Mouse (Mus musculus) kidney, adult 8-10 months (tissue): ENCODE results near the gene Mdfi.
A peak's percentile ranks its signal among the peaks of the same experiment; 100 is the strongest.

ENCODE experiments used
- DNase-seq, 2 experiments: peaks; one replicate each; pipeline ENCODE4 v3.0.0; 2022

The Mdfi gene

GRCm38 (mm10) chr17:47834482-47834767 lies at the start of gene Mdfi:
TSS of gene Mdfi (minus strand) at chr17:47834691.
- DNase-seq = no peak

DNA sequence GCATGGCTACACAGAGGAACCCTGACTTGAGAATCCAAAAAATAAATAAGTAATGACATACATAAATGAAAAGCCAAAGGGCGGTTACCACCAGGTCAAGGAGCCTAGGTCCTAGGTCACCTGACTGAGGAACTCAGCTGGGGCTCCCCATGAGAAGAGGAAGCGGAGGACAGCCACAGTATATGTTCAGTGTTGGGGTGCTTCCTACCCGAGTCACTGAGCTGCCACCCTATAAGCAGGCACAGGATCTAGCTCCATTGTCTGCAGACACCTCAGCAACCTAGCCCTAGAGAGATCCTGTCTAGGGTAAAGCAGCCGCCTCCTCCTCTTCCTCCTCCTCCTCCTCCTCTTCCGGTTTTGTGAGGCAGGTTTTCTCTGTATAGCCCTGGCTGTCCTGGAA lies 48.6 kb upstream of the Mdfi start:
- DNase-seq = no peak

- no peak for DNase-seq
These were observed 46.8 kb upstream of the Mdfi start for GRCm38 (mm10) chr17:47881330-47881729.

DNA sequence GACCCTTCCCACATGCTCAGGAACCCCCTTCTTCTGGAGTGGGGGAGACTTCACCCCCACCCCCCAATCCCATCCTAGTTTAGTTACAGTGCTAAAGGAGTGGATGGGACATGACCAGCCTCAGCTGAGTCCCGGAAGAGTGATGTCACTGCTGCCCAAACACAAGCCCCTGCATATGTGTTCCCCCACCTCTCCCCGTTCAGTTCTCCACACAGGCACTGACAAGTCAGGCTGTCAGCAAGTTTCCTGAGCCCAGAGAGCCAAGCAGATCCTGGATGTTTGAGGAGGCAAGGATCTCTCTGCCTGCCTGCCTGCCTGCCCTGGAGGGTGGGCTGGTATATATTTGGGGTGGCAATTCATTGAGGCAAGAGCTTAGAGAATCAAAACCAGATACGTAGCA lies 44.7 kb upstream of the Mdfi start:
- DNase-seq = no peak

GRCm38 (mm10) chr17:47878378-47879089 lies 44.0 kb upstream of the Mdfi start:
- no peak for DNase-seq

DNA sequence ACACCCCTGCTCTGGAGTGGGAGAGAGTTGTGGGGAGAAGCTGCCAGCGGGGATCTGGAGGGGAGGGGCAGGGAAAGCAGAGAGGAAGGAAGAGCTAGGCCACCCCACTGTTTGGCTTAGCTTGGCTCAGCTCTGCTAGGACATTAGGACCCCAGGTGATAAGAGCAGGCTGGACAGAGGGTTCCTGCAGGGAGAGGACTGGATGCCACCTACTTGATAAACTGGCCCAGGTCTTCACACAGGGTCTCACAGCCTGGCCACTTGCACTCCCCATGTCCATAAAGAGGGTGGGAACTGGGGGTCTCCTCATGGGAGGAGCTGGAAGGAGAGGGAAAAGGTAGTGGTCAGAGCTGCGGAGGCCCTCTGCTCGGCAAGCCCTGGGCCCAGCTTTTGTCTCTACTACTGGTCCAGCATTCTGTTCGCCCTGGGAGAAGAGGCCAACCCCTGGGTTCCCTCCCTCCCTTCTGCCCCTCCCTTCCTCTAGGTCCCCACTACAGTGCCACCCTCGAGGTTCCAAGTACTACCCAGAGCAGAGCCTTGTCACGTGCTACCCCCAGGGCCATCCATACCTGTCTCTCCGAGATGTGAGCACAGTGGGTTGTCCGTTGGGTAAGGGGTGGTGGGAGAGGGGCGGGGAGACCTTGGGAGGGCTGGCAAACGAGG lies 43.4 kb upstream of the Mdfi start:
- no peak for DNase-seq

GRCm38 (mm10) chr17:47876776-47877714 lies 42.6 kb upstream of the Mdfi start:
- DNase-seq = no peak

- DNase-seq = peak; percentile 73 to 86
These were observed 38.9 kb upstream of the Mdfi start for GRCm38 (mm10) chr17:47873341-47873791.

- DNase-seq = no peak
These were observed 38.0 kb upstream of the Mdfi start for GRCm38 (mm10) chr17:47872311-47873011.

- DNase-seq = no peak
These were observed 35.4 kb upstream of the Mdfi start for GRCm38 (mm10) chr17:47869874-47870273.

DNA sequence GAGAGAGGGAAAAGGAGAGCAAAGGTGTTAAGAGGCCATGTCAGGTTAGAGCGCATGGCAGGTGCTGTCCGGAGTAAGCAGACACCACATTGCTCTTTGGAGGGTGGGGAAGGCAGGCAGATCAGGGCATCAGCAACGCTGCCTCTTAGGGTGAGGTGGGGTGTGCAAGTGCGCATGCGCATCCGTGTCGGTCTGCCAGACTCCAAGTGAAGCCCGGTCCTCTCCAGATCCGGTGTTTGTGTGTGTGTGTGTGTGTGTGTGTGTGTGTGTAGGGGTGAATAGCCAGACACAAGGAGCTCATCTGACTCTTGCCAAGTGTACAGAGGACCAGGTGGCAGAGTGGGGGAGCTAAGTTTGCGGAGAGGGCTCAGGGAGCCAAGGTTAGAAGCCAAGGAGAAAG lies 31.5 kb upstream of the Mdfi start:
- DNase-seq = no peak

GRCm38 (mm10) chr17:47864496-47864895 lies 30.0 kb upstream of the Mdfi start:
- peak; percentile 64 to 82 for DNase-seq

- no peak for DNase-seq
These were observed 28.9 kb upstream of the Mdfi start for GRCm38 (mm10) chr17:47863437-47863836.

DNA sequence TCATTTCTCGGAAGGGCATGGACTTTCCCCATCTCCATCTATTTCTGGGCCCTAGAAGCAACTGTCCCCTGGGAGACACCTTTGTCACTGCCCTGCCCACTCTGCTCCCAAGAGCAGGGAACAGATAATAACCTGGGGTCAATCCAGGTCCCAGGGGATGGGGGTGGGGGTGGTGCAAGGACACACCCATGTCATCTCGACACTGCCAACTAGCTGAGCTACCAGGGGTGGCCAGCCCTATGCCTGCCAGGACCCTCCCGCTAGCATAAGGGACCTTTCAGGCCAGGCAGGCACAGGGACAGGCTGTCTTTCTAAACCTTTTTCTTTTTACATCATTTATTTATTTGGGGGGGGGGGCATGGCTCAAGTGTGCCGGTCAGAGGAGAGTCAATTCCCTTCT lies 28.5 kb upstream of the Mdfi start:
- DNase-seq = no peak

GRCm38 (mm10) chr17:47855544-47855943 lies 21.1 kb upstream of the Mdfi start:
- no peak for DNase-seq

DNA sequence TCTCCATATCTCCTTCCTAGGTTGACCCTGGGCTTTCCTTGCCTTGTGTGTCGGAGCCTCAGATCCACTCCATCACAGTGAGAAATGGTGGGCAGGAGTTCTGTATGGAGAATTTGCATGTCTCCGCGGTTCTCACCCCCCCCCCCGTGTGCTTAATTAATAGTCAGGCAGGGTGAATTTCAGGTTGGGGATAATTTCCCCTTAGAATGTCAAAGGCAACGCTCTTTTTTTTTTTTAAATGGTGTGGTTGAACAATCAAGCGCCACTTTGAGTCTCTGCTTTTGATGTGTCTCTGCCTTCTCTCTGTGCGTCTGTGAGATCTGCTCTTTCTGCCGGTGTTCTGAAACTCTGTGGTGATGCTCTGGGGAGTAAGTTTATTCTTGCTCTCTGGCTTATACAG lies 20.4 kb upstream of the Mdfi start:
- DNase-seq = no peak

- no peak for DNase-seq
These were observed 19.3 kb upstream of the Mdfi start for GRCm38 (mm10) chr17:47853760-47854159.

GRCm38 (mm10) chr17:47853336-47853735 lies 18.8 kb upstream of the Mdfi start:
- no peak for DNase-seq

DNA sequence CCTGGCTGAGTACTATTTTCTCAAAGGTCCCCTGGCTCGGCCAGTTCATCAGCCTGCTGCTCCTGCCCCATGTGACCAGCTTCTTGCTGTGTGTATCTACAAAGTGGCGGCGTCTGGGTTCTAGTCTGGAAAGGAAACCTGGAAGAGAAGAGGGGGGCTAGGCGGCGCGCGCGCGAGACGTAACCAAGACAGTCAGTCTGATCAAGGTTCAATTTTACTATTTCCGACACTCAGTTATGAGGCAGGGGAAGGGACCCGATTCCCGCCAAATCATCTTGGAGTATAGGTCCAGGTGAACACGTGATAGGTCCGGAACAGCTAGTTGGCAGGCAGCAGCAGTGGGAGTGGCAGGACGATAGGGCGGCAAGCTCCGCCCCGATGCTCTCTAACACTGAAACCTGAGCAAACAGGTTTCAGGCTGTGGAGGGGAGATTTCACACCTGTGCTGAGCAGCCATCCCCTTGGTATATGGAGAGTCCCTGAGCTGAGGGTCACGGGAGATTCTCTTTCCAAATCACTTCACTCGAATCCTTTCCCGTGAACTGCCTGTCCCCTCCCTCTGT lies 17.4 kb upstream of the Mdfi start:
- DNase-seq = peak; percentile 46 to 49

GRCm38 (mm10) chr17:47850639-47851314 lies 16.3 kb upstream of the Mdfi start:
- DNase-seq = no peak

- no peak for DNase-seq
These were observed 15.5 kb upstream of the Mdfi start for GRCm38 (mm10) chr17:47850035-47850434.

DNA sequence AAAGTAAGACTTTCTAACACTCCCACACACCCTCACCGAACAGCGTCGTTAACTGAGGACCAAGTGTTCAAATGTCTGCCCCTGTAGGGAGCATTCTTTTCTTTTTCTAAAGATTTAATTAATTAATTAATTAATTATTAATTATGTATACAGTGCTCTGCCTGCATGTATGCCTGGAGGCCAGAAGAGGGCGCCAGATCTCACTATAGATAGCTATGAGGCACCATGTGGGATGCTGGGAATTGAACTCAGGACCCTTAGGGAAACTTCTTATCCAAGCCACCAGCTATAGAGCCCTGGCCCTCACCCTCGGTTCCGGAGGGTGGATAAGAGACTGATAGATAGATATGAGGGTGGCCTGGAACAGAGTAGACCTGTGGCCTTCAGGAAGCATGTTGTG lies 13.5 kb upstream of the Mdfi start:
- no peak for DNase-seq
